In genomic region chr8:83997511-83998141, GRCm38 (mm10) we compare ENCODE assay signal across 8 mouse cellular contexts. TPM values are rescaled to one million over a fixed set of nuclear protein-coding genes. Genes with fewer than 3 reads are reported as not detected.
DNase-seq lines count a peak whose midpoint lies in the region; ATAC-seq and TF ChIP-seq lines count a peak whose summit lies in the region.

Gene Samd1 (plus strand): TSS chr8:83997672.

- H3K36me3 ChIP-seq in embryonic facial prominence, embryonic 12.5 days: peaks cover 31% of the 10 kb centered on the region
- H3K36me3 ChIP-seq in heart, embryonic 12.5 days: peaks cover 46% of the 10 kb centered on the region
- peaks cover 57% of the 10 kb centered on the region for H3K36me3 ChIP-seq in lung, embryonic 14.5 days (ENCODE audit: insufficient read depth)

- 1% methylated on average over 17 of the region's 112 CpGs for WGBS in embryonic facial prominence, embryonic 12.5 days
- WGBS in heart, embryonic 12.5 days: 11% methylated on average over 74 of the region's 112 CpGs
- under 1% methylated on average over 77 of the region's 112 CpGs for WGBS in lung, embryonic 14.5 days

- ATAC-seq in embryonic facial prominence, embryonic 12.5 days (ENCODE audit: insufficient number of reproducible peaks, insufficient read depth, low FRiP score, low TSS enrichment): no peak
- ATAC-seq in heart, embryonic 12.5 days (ENCODE audit: insufficient number of reproducible peaks, low FRiP score): peak; percentile 1; the same call in 1 of the 2 replicates
- ATAC-seq in lung, embryonic 14.5 days (ENCODE audit: insufficient read depth): no peak
- ATAC-seq in neutrophil, adult 5-6 weeks (ENCODE audit: extremely low read depth, insufficient number of reproducible peaks, low FRiP score, poor library complexity, severe bottlenecking): no peak

- peaks cover 15% of the 10 kb centered on the region; the same call in 1 of the 2 replicates for H3K27me3 ChIP-seq in embryonic facial prominence, embryonic 12.5 days
- peaks cover 19% of the 10 kb centered on the region for H3K27me3 ChIP-seq in heart, embryonic 12.5 days (replicated peaks)
- H3K27me3 ChIP-seq in lung, embryonic 14.5 days (ENCODE audit: insufficient read depth, low read length): 0 out of 2 replicates have a peak, but pooled peaks cover 3% of the 10 kb centered on the region

- peak; percentile 72 for DNase-seq in CD4-positive helper T cell, adult 2 months (ENCODE audit: low read depth, low spot score)
- peak; percentile 70 to 80 for DNase-seq in adrenal gland, adult (ENCODE audit: inconsistent age in 2 of 2, low spot score in 1 of 2)
- peak; percentile 76 for DNase-seq in kidney, postnatal 10 days
- peak; percentile 75 for DNase-seq in lung, embryonic 14.5 days
- DNase-seq in ovary, postnatal 14 days (ENCODE audit: low spot score): no peak

- H3K4me3 ChIP-seq in embryonic facial prominence, embryonic 12.5 days: peak within 1 kb of the TSS; percentile 84
- peak within 1 kb of the TSS; percentile 95 for H3K4me3 ChIP-seq in heart, embryonic 12.5 days
- peak within 1 kb of the TSS; percentile 85 for H3K4me3 ChIP-seq in lung, embryonic 14.5 days (ENCODE audit: low read depth, low read length)

- peak within 1 kb of the TSS; percentile 86 for H3K9ac ChIP-seq in embryonic facial prominence, embryonic 12.5 days
- H3K9ac ChIP-seq in heart, embryonic 12.5 days: peak within 1 kb of the TSS; percentile 93
- peak within 1 kb of the TSS; percentile 80 for H3K9ac ChIP-seq in lung, embryonic 14.5 days

- H3K9me3 ChIP-seq in embryonic facial prominence, embryonic 12.5 days: no peaks in the 10 kb centered on the region
- no peaks in the 10 kb centered on the region for H3K9me3 ChIP-seq in heart, embryonic 12.5 days (replicated peaks)
- no peaks in the 10 kb centered on the region for H3K9me3 ChIP-seq in lung, embryonic 14.5 days (ENCODE audit: low read depth, low read length)

- H3K4me2 ChIP-seq in embryonic facial prominence, embryonic 12.5 days (replicated peaks): peak within 1 kb of the TSS; percentile 83
- peak within 1 kb of the TSS; percentile 96 for H3K4me2 ChIP-seq in heart, embryonic 12.5 days
- H3K4me2 ChIP-seq in lung, embryonic 14.5 days: peak within 1 kb of the TSS; percentile 89

- TF ChIP-seq CTCF in lung, embryonic 14.5 days (IDR thresholded peaks at IDR 0.05; ENCODE audit: low read depth): no peak

- peak within 1 kb of the TSS; percentile 99 for H3K27ac ChIP-seq in embryonic facial prominence, embryonic 12.5 days
- H3K27ac ChIP-seq in heart, embryonic 12.5 days (ENCODE audit: poor library complexity, severe bottlenecking): peak within 1 kb of the TSS; percentile 95
- peak within 1 kb of the TSS; percentile 98 for H3K27ac ChIP-seq in lung, embryonic 14.5 days (ENCODE audit: low read depth)

- H3K4me1 ChIP-seq in embryonic facial prominence, embryonic 12.5 days: peaks cover 29% of the 10 kb centered on the region
- H3K4me1 ChIP-seq in heart, embryonic 12.5 days (replicated peaks): peaks cover 33% of the 10 kb centered on the region
- peaks cover 6% of the 10 kb centered on the region for H3K4me1 ChIP-seq in lung, embryonic 14.5 days (ENCODE audit: insufficient read depth)

RNA-seq across cellular contexts. Expression of gene Samd1, which starts in this region (rescaled TPM):
- polyA plus RNA-seq in embryonic facial prominence, embryonic 12.5 days (2016; fragmentation: Nextera tagmentation; extraction: Ambion mirVana): 11.6 and 14.1 TPM in 2 replicates
- 4.5 and 5.8 TPM in 2 replicates for polyA plus RNA-seq in heart, embryonic 12.5 days (2016; fragmentation: Nextera tagmentation; extraction: Ambion mirVana)
- polyA plus RNA-seq in lung, embryonic 14.5 days (2014; fragmentation: Nextera tagmentation; extraction: Ambion mirVana): 16.0 and 17.3 TPM in 2 replicates
- 42.8 and 44.8 TPM in 2 replicates for total RNA-seq in neutrophil, adult 5-6 weeks (2017)
